Mouse (Mus musculus): ENCODE measurements around the gene Prr7. TPM values are rescaled to one million over a fixed set of nuclear protein-coding genes. Genes with fewer than 3 reads are reported as not detected.

Gene Prr7
- polyA plus RNA-seq, 1 experiment: 0.64 TPM

DNA sequence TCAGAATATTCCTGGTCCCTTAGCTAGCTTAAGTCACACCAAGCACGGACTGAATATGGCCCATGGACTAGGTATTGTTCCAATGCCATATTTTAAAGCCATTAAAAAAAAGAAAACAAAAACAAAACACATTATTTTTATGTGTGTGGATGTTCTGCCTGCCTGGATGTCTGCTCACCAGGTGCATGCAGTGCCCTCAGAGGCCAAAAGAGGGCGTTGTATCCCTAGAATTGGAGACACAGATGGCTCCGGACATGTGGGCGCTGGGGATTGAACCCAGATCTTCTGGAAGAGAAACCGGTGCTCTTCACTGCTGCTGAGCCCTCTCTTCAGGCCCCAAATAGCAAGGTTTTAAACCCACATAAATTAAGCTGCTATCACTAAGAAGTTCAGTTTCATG is 14.0 kb downstream of the Prr7 start:
- H3K36me3 ChIP-seq (ENCODE audit: control insufficient read depth, insufficient read depth, low read length): no peaks in the 10 kb centered on the region

GRCm38 (mm10) chr13:55479008-55479407 is 14.9 kb downstream of the Prr7 start:
- DNase-seq: peak; percentile 45
- 53% methylated on average over 7 of the region's 7 CpGs for WGBS
- Histone ChIP-seq H3K27ac (ENCODE audit: insufficient read depth, low read depth, low read length) (no peak overlapping the region), H3K4me3 (ENCODE audit: insufficient read depth, low read depth, low read length) (no peak overlapping the region), H3K4me1 (ENCODE audit: control insufficient read depth, insufficient read depth, low read length) (no peaks in the 10 kb centered on the region), H3K36me3 (ENCODE audit: control insufficient read depth, insufficient read depth, low read length) (no peaks in the 10 kb centered on the region), H3K27me3 (replicated peaks; ENCODE audit: control insufficient read depth, insufficient read depth, low read length) (no peaks in the 10 kb centered on the region)
- TF ChIP-seq POLR2A (IDR thresholded peaks at IDR 0.05; ENCODE audit: low read depth, low read length): no peak
- no peak for TF ChIP-seq CTCF (conservative IDR thresholded peaks at IDR 0.05; ENCODE audit: insufficient read depth, insufficient read length, low read depth, low read length)

More for the DNA sequence above, 14.0 kb downstream of the Prr7 start:
- Histone ChIP-seq H3K4me3 (ENCODE audit: insufficient read depth, low read depth, low read length) (no peak overlapping the region), H3K27ac (ENCODE audit: insufficient read depth, low read depth, low read length) (no peak overlapping the region), H3K4me1 (ENCODE audit: control insufficient read depth, insufficient read depth, low read length) (no peaks in the 10 kb centered on the region), H3K27me3 (replicated peaks; ENCODE audit: control insufficient read depth, insufficient read depth, low read length) (no peaks in the 10 kb centered on the region)
- TF ChIP-seq CTCF (conservative IDR thresholded peaks at IDR 0.05; ENCODE audit: insufficient read depth, insufficient read length, low read depth, low read length): peak; percentile 71
- TF ChIP-seq POLR2A (IDR thresholded peaks at IDR 0.05; ENCODE audit: low read depth, low read length): no peak
- 59% methylated on average over 5 of the region's 5 CpGs for WGBS
- no peak for DNase-seq

DNA sequence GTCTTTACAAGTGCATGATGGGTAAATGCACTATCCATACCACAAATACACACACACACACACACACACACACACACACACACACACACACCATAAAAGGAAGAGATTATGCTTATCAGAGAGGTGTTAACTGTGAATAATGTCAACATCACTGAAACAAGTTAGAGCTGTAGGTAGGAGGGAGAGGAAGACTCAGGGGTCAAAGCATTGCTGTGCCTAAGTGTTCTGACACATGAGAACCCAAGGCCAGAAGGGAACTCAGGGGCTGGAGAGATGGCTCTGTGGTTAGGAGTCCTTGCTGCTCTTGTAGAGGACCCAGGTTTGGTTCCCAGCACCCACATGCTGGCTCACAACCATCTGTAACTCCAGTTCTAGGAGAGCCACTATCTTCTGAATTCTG is 15.9 kb downstream of the Prr7 start:
- Histone ChIP-seq H3K4me3 (ENCODE audit: insufficient read depth, low read depth, low read length) (no peak overlapping the region), H3K36me3 (ENCODE audit: control insufficient read depth, insufficient read depth, low read length) (no peaks in the 10 kb centered on the region), H3K27me3 (replicated peaks; ENCODE audit: control insufficient read depth, insufficient read depth, low read length) (no peaks in the 10 kb centered on the region), H3K4me1 (ENCODE audit: control insufficient read depth, insufficient read depth, low read length) (no peaks in the 10 kb centered on the region), H3K27ac (ENCODE audit: insufficient read depth, low read depth, low read length) (no peak overlapping the region)
- TF ChIP-seq CTCF (conservative IDR thresholded peaks at IDR 0.05; ENCODE audit: insufficient read depth, insufficient read length, low read depth, low read length) (no peak), POLR2A (IDR thresholded peaks at IDR 0.05; ENCODE audit: low read depth, low read length) (no peak)
- no peak for DNase-seq

GRCm38 (mm10) chr13:55482542-55482941 is 18.5 kb downstream of the Prr7 start:
- Histone ChIP-seq H3K27me3 (replicated peaks; ENCODE audit: control insufficient read depth, insufficient read depth, low read length) (no peaks in the 10 kb centered on the region), H3K4me3 (ENCODE audit: insufficient read depth, low read depth, low read length) (no peak overlapping the region), H3K36me3 (ENCODE audit: control insufficient read depth, insufficient read depth, low read length) (no peaks in the 10 kb centered on the region), H3K4me1 (ENCODE audit: control insufficient read depth, insufficient read depth, low read length) (no peaks in the 10 kb centered on the region), H3K27ac (ENCODE audit: insufficient read depth, low read depth, low read length) (no peak overlapping the region)
- no peak for TF ChIP-seq POLR2A (IDR thresholded peaks at IDR 0.05; ENCODE audit: low read depth, low read length)
- TF ChIP-seq CTCF (conservative IDR thresholded peaks at IDR 0.05; ENCODE audit: insufficient read depth, insufficient read length, low read depth, low read length): no peak
- DNase-seq: no peak
- 71% methylated on average over 7 of the region's 7 CpGs for WGBS

- TF ChIP-seq POLR2A (IDR thresholded peaks at IDR 0.05; ENCODE audit: low read depth, low read length) (no peak), CTCF (conservative IDR thresholded peaks at IDR 0.05; ENCODE audit: insufficient read depth, insufficient read length, low read depth, low read length) (no peak)
- Histone ChIP-seq H3K27me3 (replicated peaks; ENCODE audit: control insufficient read depth, insufficient read depth, low read length) (0 out of 2 replicates have a peak, but pooled peaks cover 1% of the 10 kb centered on the region), H3K4me1 (ENCODE audit: control insufficient read depth, insufficient read depth, low read length) (no peaks in the 10 kb centered on the region), H3K36me3 (ENCODE audit: control insufficient read depth, insufficient read depth, low read length) (no peaks in the 10 kb centered on the region), H3K27ac (ENCODE audit: insufficient read depth, low read depth, low read length) (peak overlapping the region; percentile 27; the same call in 1 of the 2 replicates), H3K4me3 (ENCODE audit: insufficient read depth, low read depth, low read length) (no peak overlapping the region)
- WGBS: 50% methylated on average over 9 of the region's 9 CpGs
- no peak for DNase-seq
These were observed 19.0 kb downstream of the Prr7 start for GRCm38 (mm10) chr13:55483071-55483470.

DNA sequence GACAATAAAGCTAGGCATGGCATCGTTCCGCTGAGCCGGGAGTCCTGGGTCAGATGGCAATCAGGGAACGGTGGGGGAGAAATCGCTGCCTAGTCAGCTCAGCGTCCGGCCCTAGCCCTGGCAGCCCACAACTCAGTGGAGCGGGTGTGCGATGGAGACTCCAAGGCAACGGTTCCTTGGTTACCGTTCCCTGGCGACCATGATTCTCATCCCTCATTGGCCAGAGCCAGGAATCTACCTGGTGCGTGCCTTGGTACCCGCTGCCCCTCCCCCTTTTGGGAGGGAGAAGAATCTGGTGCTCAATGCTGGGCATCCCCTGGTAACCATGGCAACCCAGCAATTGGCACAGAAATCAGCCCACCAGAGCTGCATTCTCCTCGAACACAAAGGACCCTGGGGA is 19.5 kb downstream of the Prr7 start:
- Histone ChIP-seq H3K4me1 (ENCODE audit: control insufficient read depth, insufficient read depth, low read length) (no peaks in the 10 kb centered on the region), H3K36me3 (ENCODE audit: control insufficient read depth, insufficient read depth, low read length) (no peaks in the 10 kb centered on the region), H3K4me3 (ENCODE audit: insufficient read depth, low read depth, low read length) (no peak overlapping the region), H3K27ac (ENCODE audit: insufficient read depth, low read depth, low read length) (no peak overlapping the region), H3K27me3 (replicated peaks; ENCODE audit: control insufficient read depth, insufficient read depth, low read length) (0 out of 2 replicates have a peak, but pooled peaks cover 1% of the 10 kb centered on the region)
- TF ChIP-seq POLR2A (IDR thresholded peaks at IDR 0.05; ENCODE audit: low read depth, low read length) (no peak), CTCF (conservative IDR thresholded peaks at IDR 0.05; ENCODE audit: insufficient read depth, insufficient read length, low read depth, low read length) (no peak)
- DNase-seq: no peak
- 34% methylated on average over 15 of the region's 15 CpGs for WGBS

DNA sequence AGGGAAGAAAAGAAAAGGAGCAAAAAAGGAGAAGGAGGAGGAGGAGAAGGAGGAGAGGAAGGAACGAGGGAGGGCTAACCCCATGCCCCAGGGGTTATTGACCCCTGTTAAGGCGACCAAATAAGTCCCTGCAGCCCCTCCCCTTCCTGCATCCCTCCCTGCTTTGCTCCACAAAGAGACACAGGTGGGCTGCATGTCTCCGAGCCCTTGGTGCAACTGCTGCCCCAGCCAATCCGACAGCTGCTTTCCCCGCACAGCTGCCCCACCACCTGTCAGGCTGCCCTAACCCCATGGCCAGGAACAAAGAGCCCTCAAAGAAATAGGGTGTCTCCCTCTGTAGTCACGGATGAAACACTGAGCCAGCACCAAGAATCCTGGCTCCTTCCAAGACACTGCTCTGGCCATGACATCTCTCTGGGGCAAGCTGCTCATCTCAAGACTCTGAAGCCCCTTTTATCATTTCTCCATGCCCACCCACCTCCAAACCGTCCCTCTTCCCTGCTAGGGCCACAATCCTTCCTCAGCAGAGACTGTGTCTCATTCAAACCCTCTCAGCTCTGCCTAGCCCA is 20.5 kb downstream of the Prr7 start:
- H3K36me3 ChIP-seq (ENCODE audit: control insufficient read depth, insufficient read depth, low read length): no peaks in the 10 kb centered on the region
- H3K4me3 ChIP-seq (ENCODE audit: insufficient read depth, low read depth, low read length): no peak overlapping the region
- no peak for DNase-seq
- H3K4me1 ChIP-seq (ENCODE audit: control insufficient read depth, insufficient read depth, low read length): no peaks in the 10 kb centered on the region
- TF ChIP-seq POLR2A (IDR thresholded peaks at IDR 0.05; ENCODE audit: low read depth, low read length): no peak
- WGBS: 66% methylated on average over 7 of the region's 7 CpGs
- H3K27me3 ChIP-seq (replicated peaks; ENCODE audit: control insufficient read depth, insufficient read depth, low read length): 0 out of 2 replicates have a peak, but pooled peaks cover 1% of the 10 kb centered on the region
- H3K27ac ChIP-seq (ENCODE audit: insufficient read depth, low read depth, low read length): no peak overlapping the region
